Mouse (Mus musculus) small intestine, adult 2 months (tissue): ENCODE results near the gene Tpst1.

Experiments
- CTCF ChIP-seq: fragments of 200-500 bp; IDR thresholded peaks from 2 replicates; pipeline ENCODE4 v1.5.1; 2012; ENCODE audit warnings: low read depth, mild to moderate bottlenecking, control low read depth, inconsistent platforms, low read length, moderate library complexity, mixed read lengths; ENCODE audit not compliant: insufficient replicate concordance, insufficient read length; ENCODE audit errors: extremely low read depth
- POLR2A ChIP-seq: fragments of 200-500 bp; IDR thresholded peaks from 2 replicates; pipeline ENCODE4 v1.6.1; 2012; ENCODE audit warnings: low read depth, mild to moderate bottlenecking, control low read depth, inconsistent platforms, low read length, moderate library complexity

DNA sequence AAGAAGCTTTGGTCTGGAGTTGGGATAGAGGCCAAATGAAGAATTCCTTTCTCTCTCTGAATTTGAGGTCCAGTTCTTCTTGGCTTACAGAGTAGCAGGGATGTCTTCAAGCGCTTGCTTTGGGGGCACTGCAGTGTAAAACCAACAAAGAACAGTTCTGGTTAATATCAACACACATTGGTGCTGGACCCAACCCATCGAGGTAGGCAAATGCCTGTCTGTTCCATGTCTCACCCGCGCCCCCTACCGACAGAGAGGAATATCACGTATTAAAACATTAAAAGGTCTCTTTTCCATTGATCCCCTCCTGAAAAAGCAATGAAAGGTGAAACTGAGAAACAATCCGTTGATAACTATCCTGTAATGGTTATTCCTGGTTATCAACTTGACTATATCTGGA, 90.5 kb downstream of the Tpst1 start:
- peak; percentile 83; the same call in 1 of the 2 replicates for TF ChIP-seq CTCF
- TF ChIP-seq POLR2A: no peak
